Mouse (Mus musculus): Measurements from ENCODE around the gene Olfr533. TPM values are rescaled to one million over a fixed set of nuclear protein-coding genes. Genes with fewer than 3 reads are reported as not detected.
"Not testable (repeated sequence)": the region's sequence is repeated elsewhere in the genome, so short reads cannot be mapped to it uniquely, and the experiment has no call there.

Olfr533 gene
- polyA plus RNA-seq (2012; rRNA removed) = not detected in 2 replicates

- H3K27me3 ChIP-seq (ENCODE audit: control insufficient read depth, insufficient read depth, low read length); H3K36me3 ChIP-seq (ENCODE audit: control insufficient read depth, insufficient read depth, low read length); H3K27ac ChIP-seq (ENCODE audit: insufficient read depth, low read depth, low read length); H3K4me1 ChIP-seq (ENCODE audit: control insufficient read depth, insufficient read depth, insufficient read length, low read length); H3K4me3 ChIP-seq (ENCODE audit: low read depth, low read length): not testable (repeated sequence)
- WGBS = 67% methylated on average over 1 of the region's 1 CpGs
Measured at GRCm38 (mm10) chr7:140463070-140463469, at the start of gene Olfr533. Olfr533 (plus strand) TSS chr7:140463370.

- no peaks in the 10 kb centered on the region for H3K27me3 ChIP-seq (ENCODE audit: control insufficient read depth, insufficient read depth, low read length)
- no peaks in the 10 kb centered on the region for H3K36me3 ChIP-seq (ENCODE audit: control insufficient read depth, insufficient read depth, low read length)
- 91% methylated on average over 1 of the region's 1 CpGs for WGBS
- no peak within 1 kb of the TSS for H3K4me3 ChIP-seq (ENCODE audit: low read depth, low read length)
- no peak for TF ChIP-seq CTCF (IDR thresholded peaks at IDR 0.05; ENCODE audit: extremely low read depth, insufficient read length, insufficient replicate concordance, low read depth, low read length)
- no peak for TF ChIP-seq POLR2A (IDR thresholded peaks at IDR 0.05; ENCODE audit: low read depth, low read length)
- no peaks in the 10 kb centered on the region for H3K4me1 ChIP-seq (ENCODE audit: control insufficient read depth, insufficient read depth, insufficient read length, low read length)
- H3K27ac ChIP-seq (ENCODE audit: insufficient read depth, low read depth, low read length) = no peak within 1 kb of the TSS
Measured at GRCm38 (mm10) chr7:140421539-140421938, 41.6 kb upstream of the Olfr533 start, which contains the start of gene Olfr532. Olfr532 (minus strand) TSS chr7:140421639.

GRCm38 (mm10) chr7:140443141-140443540 lies 20.0 kb upstream of the Olfr533 start:
- no peak overlapping the region for H3K4me3 ChIP-seq (ENCODE audit: low read depth, low read length)
- no peaks in the 10 kb centered on the region for H3K36me3 ChIP-seq (ENCODE audit: control insufficient read depth, insufficient read depth, low read length)
- no peaks in the 10 kb centered on the region for H3K4me1 ChIP-seq (ENCODE audit: control insufficient read depth, insufficient read depth, insufficient read length, low read length)
- H3K27me3 ChIP-seq (ENCODE audit: control insufficient read depth, insufficient read depth, low read length) = no peaks in the 10 kb centered on the region
- TF ChIP-seq CTCF (IDR thresholded peaks at IDR 0.05; ENCODE audit: extremely low read depth, insufficient read length, insufficient replicate concordance, low read depth, low read length) (no peak), POLR2A (IDR thresholded peaks at IDR 0.05; ENCODE audit: low read depth, low read length) (no peak)
- 71% methylated on average over 1 of the region's 1 CpGs for WGBS
- no peak overlapping the region for H3K27ac ChIP-seq (ENCODE audit: insufficient read depth, low read depth, low read length)

GRCm38 (mm10) chr7:140477886-140478285 lies 14.7 kb downstream of the Olfr533 start:
- no peaks in the 10 kb centered on the region for H3K27me3 ChIP-seq (ENCODE audit: control insufficient read depth, insufficient read depth, low read length)
- no peak overlapping the region for H3K4me3 ChIP-seq (ENCODE audit: low read depth, low read length)
- TF ChIP-seq POLR2A (IDR thresholded peaks at IDR 0.05; ENCODE audit: low read depth, low read length) (no peak), CTCF (IDR thresholded peaks at IDR 0.05; ENCODE audit: extremely low read depth, insufficient read length, insufficient replicate concordance, low read depth, low read length) (no peak)
- no peaks in the 10 kb centered on the region for H3K4me1 ChIP-seq (ENCODE audit: control insufficient read depth, insufficient read depth, insufficient read length, low read length)
- no peaks in the 10 kb centered on the region for H3K36me3 ChIP-seq (ENCODE audit: control insufficient read depth, insufficient read depth, low read length)
- WGBS = 67% methylated on average over 1 of the region's 1 CpGs
- no peak overlapping the region for H3K27ac ChIP-seq (ENCODE audit: insufficient read depth, low read depth, low read length)

DNA sequence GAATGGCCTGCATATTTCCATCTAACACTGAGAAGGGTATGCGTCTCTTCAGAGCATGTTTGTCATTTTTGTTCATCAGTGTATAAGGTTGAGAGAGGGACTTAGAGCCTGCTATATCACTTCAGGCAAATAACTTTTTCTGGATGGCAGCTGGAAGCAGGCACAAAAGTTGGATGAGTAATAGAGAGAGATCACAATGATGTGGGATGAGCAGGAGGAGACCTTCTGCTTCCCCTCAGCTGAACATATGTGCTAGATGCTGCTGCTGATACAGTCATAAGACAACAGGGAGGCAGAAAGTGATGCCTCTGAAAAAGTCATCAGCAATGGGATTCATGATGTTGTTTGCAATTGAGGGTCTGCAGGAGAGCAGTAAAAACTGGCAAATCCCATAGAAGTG lies 15.6 kb downstream of the Olfr533 start:
- Histone ChIP-seq H3K4me3 (ENCODE audit: low read depth, low read length) (no peak overlapping the region), H3K4me1 (ENCODE audit: control insufficient read depth, insufficient read depth, insufficient read length, low read length) (no peaks in the 10 kb centered on the region), H3K27me3 (ENCODE audit: control insufficient read depth, insufficient read depth, low read length) (no peaks in the 10 kb centered on the region), H3K36me3 (ENCODE audit: control insufficient read depth, insufficient read depth, low read length) (no peaks in the 10 kb centered on the region), H3K27ac (ENCODE audit: insufficient read depth, low read depth, low read length) (no peak overlapping the region)
- 84% methylated on average over 1 of the region's 1 CpGs for WGBS
- TF ChIP-seq POLR2A (IDR thresholded peaks at IDR 0.05; ENCODE audit: low read depth, low read length) = no peak
- TF ChIP-seq CTCF (IDR thresholded peaks at IDR 0.05; ENCODE audit: extremely low read depth, insufficient read length, insufficient replicate concordance, low read depth, low read length) = no peak

- Histone ChIP-seq H3K4me1 (ENCODE audit: control insufficient read depth, insufficient read depth, insufficient read length, low read length) (no peaks in the 10 kb centered on the region), H3K27me3 (ENCODE audit: control insufficient read depth, insufficient read depth, low read length) (no peaks in the 10 kb centered on the region), H3K4me3 (ENCODE audit: low read depth, low read length) (no peak within 1 kb of the TSS), H3K36me3 (ENCODE audit: control insufficient read depth, insufficient read depth, low read length) (no peaks in the 10 kb centered on the region), H3K27ac (ENCODE audit: insufficient read depth, low read depth, low read length) (no peak within 1 kb of the TSS)
- no peak for TF ChIP-seq CTCF (IDR thresholded peaks at IDR 0.05; ENCODE audit: extremely low read depth, insufficient read length, insufficient replicate concordance, low read depth, low read length)
- no peak for TF ChIP-seq POLR2A (IDR thresholded peaks at IDR 0.05; ENCODE audit: low read depth, low read length)
- WGBS = 74% methylated on average over 1 of the region's 1 CpGs
Measured at GRCm38 (mm10) chr7:140483916-140484315, 20.7 kb downstream of the Olfr533 start, which contains the start of gene Olfr535. Olfr535 (plus strand) TSS chr7:140484216.

DNA sequence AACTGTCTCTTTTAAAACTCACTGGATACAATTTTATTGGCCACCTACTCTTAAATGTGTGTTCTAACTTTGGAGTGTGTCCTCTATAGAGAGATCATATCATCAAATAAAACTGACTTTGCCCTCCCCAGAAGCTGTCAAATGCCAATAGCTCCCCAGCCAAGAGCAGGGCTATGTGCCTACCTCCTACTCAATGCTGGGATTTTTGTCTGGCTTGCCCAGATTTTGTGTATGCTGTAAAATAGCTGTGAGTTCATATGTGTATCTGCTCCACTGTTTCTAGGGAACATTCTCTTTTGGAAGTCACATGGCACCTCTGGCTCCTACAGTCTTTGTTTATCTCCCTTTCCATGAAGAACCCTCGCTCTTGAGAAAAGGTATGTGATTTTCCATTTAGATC lies 25.8 kb downstream of the Olfr533 start:
- Histone ChIP-seq H3K27me3 (ENCODE audit: control insufficient read depth, insufficient read depth, low read length) (peaks cover 3% of the 10 kb centered on the region; the same call in 1 of the 2 replicates), H3K4me1 (ENCODE audit: control insufficient read depth, insufficient read depth, insufficient read length, low read length) (no peaks in the 10 kb centered on the region), H3K36me3 (ENCODE audit: control insufficient read depth, insufficient read depth, low read length) (no peaks in the 10 kb centered on the region), H3K4me3 (ENCODE audit: low read depth, low read length) (no peak overlapping the region), H3K27ac (ENCODE audit: insufficient read depth, low read depth, low read length) (no peak overlapping the region)
- TF ChIP-seq CTCF (IDR thresholded peaks at IDR 0.05; ENCODE audit: extremely low read depth, insufficient read length, insufficient replicate concordance, low read depth, low read length) (no peak), POLR2A (IDR thresholded peaks at IDR 0.05; ENCODE audit: low read depth, low read length) (no peak)
- 92% methylated on average over 1 of the region's 1 CpGs for WGBS

DNA sequence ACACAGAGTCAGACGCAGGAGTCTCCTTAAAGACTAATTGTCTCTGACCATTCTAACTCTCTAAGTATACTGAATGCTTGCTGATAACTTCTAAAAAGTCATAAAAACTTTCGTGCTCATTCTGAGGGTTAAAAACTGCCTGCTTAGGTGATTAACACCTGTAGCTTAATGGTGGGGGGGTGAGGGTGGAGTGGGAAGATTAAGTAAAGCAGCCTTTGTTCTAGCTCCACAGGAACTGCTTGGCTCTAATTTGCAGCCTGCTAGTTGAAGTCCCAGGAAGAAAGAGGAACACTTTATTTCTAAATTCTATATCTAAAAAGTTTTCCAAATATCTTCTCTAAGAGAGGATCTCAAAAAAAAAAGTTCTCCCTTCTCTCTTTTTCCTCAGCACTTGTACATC lies 31.1 kb downstream of the Olfr533 start:
- Histone ChIP-seq H3K4me1 (ENCODE audit: control insufficient read depth, insufficient read depth, insufficient read length, low read length) (no peaks in the 10 kb centered on the region), H3K27ac (ENCODE audit: insufficient read depth, low read depth, low read length) (no peak overlapping the region), H3K27me3 (ENCODE audit: control insufficient read depth, insufficient read depth, low read length) (peaks cover 3% of the 10 kb centered on the region; the same call in 1 of the 2 replicates), H3K36me3 (ENCODE audit: control insufficient read depth, insufficient read depth, low read length) (no peaks in the 10 kb centered on the region), H3K4me3 (ENCODE audit: low read depth, low read length) (no peak overlapping the region)
- WGBS = 10% methylated on average over 2 of the region's 2 CpGs
- no peak for TF ChIP-seq CTCF (IDR thresholded peaks at IDR 0.05; ENCODE audit: extremely low read depth, insufficient read length, insufficient replicate concordance, low read depth, low read length)
- no peak for TF ChIP-seq POLR2A (IDR thresholded peaks at IDR 0.05; ENCODE audit: low read depth, low read length)
